Mouse (Mus musculus) cerebellum, adult 9-11 months (tissue): ENCODE data around the gene B3gnt8.

Experiments
- DNase-seq: peaks from one replicate; pipeline ENCODE4 v3.0.0; 2022

B3gnt8 gene

DNA sequence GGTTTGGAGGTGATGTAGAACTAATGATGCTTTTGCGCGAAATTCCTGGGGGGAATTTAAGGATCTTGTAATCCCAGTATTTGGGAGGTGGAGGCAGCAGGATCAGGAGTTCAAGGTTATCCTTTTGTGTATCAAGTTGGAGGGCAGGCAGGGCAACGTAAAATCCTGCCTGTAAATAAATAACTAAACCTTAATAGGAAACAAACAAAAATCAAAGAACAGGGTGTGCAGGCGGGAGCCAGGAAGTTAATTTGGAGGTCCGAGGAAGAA lies 6.8 kb upstream of the B3gnt8 start:
- no peak for DNase-seq

DNA sequence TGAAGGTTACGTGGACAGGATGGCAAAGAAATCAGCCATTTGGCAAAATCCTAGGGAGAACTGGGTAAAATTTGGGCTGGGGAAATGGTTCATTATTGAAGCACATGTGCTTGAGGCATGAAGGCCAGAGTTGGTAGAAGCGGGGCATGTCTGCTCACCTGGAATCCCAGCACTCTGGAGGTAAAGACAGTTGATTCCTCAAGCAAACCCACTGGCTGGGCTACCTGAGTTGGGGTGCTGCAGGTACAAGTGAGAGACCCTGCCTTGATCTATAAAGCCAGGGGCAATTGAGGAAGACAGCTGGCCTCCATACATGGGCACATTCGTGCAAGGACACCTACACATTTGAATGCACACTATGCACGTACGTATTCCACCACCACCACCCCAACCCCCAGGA lies 6.4 kb upstream of the B3gnt8 start:
- peak; percentile 32 for DNase-seq

DNA sequence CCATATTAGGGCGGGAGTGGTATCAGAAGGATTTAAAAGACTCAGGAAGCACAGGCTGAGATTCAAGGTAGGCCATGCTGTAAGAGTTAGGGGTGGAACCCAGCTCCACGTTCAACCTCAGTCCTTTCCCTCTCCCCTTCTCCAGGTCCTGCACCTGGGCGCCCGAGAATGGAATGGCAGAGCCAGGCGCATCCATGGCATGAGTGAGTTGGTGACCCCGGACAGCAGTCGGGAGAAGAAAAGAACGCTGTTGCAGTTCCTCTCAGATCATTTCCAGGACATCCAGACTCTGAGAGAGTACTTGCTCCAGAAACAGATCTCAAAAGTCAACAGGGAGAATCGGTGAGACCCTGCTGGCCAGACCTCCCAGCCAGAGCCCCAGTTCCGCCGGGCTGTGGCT lies 5.7 kb upstream of the B3gnt8 start:
- peak; percentile 19 for DNase-seq

DNA sequence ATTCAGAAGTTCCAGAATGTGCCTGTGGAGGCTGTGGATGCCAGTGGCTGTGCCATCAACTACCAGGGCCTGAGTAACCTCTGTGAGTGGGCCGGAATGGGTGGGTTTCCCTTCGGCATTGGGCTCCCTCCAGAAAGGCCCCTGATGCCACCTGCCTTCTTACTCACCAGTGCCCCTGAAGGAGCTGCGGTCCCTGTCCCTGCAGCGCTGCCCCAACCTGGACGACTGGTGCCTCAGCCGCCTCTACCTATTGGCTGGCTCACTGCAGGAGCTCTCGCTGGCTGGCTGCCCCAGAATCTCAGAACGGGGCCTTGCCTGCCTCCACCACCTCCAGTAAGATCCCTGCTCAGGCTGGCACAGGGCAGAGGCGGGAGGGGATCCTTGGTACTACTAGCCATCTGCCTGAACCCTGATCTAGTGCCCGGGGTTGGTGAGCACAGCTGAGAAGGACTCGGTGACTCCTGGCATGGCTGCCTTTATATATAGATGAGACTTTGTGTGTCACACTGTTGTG lies 2.5 kb upstream of the B3gnt8 start:
- peak; percentile 65 for DNase-seq

DNA sequence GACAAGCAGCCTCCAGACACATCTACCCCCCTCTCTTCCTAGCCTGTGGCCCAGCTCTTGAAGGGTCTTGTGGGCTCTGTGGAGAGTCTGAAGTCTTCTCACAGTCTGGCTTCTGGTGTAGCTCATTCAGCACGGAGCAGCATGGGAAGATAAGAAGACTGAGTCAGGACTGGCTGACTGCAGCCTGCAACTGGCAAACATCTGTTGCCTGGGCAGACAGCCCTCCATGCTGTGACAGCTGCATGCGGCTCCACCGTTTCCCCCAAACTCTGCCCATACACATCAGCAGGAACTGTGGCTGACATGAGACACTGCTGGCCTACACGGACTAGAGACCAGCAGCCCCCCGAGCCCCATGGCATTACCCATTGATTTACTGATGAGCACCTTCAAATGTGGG lies 1.6 kb upstream of the B3gnt8 start:
- peak; percentile 12 for DNase-seq

DNA sequence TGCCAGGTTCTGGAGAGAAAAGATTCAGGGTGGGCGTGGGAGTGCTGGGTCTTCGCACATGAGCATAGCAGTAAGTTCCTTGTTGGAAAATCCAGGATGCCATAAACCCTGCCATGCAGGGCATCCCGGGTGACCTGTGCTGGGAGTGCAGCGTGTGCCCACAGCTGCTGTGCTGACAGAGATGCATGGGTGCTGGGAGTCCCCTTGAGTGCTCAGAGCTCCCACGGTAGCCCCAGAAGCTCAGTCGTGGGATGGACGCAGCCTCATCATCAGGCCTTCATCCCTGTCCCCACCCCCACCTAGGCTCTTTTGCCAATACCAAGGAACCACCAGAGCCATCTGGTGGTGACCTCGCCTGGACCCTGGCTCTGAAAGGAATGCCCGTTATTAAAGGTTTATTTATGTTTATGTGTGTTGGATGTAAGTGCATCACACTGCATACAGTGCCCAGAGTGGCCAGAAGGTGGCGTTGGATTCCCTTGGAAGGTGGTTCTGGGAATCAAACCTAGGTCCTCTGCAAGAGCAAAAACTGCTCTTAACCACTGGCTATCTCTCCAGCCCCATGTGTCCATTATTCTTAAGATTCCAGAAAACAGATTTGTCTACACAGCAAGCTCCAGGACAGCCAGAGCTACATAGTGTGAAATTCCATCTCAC lies 732 bp upstream of the B3gnt8 start:
- DNase-seq: peak; percentile 48

DNA sequence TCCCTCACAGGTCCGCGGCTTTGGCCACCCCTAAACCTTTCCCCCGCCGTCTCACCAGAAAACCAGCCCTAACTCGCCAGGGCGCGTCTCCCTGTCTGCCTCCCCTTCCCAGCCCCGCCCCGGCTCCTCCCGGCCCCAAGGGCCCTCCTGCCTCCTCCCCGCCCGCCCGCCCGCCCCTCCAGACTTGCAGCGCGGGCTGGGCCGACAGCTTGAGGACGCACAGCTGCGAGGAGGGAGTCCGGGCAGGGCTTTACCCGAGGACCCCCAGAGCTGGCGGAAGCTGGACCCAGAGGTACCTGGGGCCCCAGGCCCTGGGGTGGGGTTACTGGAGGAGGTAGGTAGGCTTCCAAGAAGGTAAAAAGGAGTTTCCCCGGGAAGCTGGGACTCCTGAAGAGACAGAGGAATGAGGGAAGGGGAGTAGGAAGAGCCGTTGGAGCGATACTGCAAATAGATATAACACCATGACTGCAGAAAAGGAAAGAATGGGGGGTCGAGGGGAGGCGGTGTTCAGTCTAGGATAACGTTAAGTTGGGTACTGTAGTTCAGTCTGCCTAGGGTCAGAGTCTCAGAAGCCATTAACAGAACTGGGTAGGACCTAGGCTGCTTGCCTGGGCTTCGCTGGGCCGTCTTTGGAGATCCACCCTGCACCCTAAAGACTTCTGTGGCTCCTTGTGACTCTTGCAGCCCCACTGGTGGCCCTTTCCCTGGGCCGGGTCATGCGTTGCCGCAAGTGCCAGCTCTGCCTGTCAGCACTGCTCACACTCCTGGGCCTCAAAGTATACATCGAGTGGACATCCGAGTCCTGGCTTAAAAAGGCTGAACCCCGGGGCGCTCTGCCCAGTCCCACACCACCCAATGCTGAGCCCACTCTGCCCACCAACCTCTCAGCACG lies 1.2 kb downstream of the B3gnt8 start:
- peak; percentile 37 for DNase-seq

DNA sequence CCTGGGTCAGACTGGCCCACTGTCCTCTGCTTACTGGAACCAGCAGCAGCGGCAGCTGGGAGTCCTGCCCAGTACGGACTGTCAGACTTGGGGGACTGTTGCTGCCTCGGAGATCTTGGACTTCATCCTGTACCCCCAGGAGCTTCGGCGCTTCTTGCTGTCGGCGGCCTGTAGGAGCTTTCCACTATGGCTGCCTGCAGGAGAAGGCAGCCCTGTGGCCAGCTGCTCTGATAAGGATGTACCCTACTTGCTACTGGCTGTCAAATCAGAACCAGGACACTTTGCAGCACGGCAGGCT lies 1.8 kb downstream of the B3gnt8 start:
- DNase-seq: peak; percentile 41

DNA sequence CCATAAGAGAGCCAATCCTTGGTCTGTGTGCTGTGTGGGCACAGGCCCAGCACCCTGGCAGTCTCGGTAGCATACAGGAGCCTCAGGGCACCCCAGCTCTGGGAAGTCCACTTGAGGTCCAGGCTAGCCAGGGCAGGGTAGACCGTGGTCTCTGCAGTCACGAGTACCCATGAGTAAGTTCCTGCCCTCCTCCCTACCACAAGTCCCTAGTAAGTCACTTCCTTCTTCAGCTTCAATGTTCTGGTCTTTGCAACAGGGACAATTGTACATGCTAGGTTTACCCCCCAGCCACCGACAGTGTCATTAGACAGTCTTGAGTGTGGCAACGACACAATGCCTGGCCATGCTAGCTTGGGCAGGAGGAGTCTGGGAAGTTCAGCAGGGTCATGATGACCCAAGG lies 6.2 kb downstream of the B3gnt8 start:
- DNase-seq: no peak

DNA sequence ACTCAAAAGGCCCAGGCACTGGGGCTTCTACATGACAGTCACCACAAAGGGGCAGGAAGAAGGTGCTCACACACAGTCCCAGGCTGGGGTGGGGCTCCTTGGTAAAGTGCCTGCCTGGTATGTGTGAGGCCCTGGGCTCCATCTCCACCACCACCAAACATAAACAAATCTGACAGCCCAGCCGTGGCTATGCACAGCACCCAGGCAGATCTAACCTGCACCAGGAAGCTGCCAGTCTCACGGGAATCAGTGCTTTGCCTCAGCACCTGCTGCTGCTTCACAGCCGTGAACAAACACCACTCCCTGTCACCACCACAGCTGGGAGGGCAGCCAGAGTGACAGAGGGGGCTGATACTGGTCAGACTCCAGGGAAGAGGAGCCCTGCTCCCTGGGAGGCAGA lies 9.9 kb downstream of the B3gnt8 start:
- no peak for DNase-seq

DNA sequence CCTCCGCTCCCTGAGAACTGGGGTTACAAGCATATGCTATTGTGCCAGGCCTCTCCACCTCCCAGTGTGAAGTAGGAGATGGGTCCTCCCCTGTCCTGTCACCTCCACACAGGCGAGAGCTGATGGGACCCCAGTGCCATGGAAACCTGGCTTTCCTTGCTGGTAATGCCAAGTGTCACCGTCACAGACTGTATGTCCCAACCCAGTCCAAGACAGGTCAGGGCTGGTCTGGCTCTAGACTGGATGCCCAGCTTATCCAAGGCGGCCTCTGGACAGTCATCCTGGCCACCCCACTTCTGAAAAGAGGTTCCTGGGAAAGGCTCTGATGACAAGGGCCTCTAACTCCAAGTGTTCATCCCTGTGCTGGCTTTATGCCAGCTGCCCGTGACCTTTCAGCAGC lies 10.6 kb downstream of the B3gnt8 start:
- DNase-seq: no peak

DNA sequence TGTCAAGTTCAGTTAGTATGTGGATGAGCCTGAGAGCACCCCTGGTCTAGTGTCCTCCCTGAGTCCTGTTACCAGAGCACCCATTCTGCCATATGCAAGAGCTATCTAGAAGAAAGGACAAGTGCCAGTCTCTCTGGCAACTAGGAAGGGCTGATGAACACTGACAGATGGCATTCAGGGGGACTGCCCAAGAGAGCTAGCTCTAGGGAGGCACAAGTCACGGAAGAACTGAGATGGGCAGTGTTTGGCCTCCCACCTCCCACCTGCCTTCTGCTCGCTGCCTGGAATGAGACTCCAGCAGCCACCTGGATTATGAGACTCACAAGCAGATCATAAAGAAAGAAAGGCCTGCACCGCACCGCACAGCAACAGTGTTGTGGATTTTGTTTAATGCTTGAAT lies 13.3 kb downstream of the B3gnt8 start:
- DNase-seq: peak; percentile 78

DNA sequence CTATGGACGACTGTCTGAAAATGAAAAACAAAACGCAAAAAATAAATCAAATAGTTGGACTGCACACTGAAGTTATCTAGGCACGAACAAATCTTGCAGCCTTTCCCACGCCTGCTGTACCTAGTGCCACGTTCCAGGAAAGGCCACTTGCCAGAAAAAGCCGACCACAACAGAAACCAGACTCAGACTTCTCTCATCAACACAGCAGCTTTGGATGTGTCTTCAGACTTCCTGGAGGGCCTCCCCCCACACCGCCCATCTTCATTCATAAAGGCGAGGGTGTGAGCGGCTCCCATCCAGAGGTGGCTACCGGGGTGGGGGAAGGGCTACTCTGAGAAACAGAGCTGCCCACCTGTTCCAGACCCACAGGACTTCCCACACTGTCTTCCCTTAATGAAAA lies 17.7 kb downstream of the B3gnt8 start:
- no peak for DNase-seq

DNA sequence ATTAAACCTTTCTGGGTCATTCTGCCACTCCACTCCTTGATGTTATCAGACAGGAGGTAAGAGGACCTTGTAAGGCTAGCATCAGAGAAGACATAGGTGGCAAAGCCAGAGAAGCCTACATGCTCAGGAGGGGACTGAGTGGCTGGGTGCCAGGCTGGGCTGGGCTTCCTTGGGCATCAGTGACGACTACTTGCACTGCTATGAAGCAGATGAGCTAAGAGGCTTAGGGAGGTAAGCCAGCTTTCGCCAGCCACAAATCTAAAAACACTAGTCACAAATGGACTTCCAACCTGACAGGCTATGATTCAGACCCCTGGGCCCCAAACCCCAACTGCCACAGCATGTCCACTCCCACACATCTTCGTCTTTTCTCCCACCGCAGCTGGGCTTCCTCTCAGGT lies 18.2 kb downstream of the B3gnt8 start:
- DNase-seq: no peak

DNA sequence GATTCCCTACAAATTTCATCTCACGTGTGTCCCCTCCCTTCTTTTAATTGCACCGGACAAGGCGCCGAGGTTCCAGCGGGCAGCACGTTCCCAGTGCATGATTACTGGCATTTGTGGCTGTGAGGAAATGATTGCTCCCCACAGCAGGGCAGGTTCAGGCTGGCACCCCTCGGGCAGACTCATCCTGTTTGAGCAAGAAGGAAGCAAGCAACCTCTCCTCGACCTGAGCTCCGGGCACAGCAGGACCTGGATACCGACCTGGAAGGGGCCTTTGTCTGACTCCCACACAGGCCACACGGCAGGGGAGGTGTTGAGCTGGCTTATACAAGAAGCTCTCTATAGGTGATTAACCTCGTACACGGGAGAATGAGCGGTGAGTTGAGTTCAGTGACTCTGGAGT lies 18.6 kb downstream of the B3gnt8 start:
- DNase-seq: no peak

DNA sequence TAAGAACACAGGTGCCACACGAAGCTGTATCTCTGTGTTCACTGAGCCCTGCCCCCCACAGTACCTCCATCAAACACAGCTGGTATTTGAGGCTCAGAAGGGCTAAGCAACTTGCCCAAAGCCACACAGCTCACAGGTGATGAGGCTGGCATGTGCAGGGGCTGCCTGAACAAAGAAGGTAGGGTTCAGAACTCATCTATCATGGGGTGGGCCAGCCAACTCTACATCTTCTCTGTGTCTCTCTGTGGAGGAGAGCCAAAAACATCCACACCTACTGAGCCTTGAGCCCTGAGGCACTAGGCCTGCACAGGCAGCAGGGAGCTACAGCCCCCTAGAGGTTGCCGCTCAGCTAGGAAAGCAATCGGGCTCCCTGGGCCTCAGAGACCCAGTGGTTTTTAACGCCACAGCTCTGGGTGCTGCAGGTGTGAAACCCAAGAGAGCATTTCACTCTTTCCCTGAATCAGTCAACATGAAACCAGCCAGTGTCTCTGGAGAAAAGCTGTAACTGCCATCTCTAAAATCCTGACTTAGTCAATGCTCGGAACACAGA lies 21.2 kb downstream of the B3gnt8 start:
- DNase-seq: no peak

DNA sequence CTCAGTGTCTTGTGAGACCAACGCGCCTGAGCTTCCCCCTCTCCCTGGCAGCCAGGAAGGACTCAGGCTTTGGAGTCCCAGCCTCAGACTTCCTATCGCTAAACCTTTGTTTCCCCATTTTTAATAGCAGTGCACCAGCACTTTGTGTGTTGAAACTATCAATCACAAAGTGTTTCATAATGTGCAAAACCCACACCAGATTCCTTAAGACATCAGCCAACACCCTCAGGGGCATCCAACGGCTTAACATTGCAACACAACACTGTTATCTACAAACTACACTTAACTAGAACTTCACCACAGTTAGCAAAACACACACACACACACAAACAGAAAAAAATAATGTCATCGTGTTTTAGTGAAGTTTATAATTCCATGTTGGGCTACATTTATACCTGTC lies 23.4 kb downstream of the B3gnt8 start:
- no peak for DNase-seq

DNA sequence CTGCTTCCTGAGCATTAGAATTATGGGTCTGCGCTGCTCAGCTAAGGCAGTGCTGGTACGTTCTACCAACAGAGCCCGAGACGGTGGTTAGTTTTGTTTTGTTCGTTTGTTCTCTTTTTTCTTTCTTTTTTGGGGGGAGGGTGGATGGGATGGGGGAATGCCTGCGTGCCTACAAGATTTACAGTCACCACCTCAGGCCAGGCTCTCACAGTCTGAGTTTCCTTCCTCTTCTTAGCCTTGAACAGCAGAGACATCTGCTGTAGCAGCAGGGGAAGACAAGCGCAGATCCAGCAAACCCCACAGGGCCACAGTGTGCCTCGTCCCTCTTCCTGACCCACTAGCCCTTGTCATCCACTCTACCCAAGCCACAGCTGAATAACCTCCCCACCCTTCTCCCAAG lies 24.8 kb downstream of the B3gnt8 start:
- DNase-seq: no peak

DNA sequence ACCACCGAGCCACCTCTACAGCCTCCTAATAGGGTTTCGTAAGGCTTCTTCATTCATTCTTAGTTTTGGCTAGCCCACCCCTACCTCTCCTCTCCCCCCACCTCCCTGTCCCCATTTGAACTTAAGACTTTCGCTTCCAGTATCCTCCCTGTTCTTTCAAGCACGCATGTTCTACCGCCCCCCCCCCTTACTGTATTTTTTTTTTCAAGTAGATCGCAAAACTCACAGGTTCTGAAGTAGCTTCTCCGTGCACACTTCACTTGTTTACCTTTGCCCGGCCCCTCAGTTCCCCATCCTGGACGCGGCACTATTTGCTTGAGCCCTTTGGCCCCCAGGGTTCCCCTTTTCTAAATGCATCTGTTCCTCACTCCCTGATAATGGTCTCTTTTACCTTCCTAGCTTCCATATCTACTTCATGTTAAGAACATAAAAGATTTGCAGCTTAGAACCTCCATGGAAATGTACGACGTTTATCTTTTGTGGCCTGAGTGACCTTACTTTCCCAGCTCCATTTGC lies 25.8 kb downstream of the B3gnt8 start:
- DNase-seq: no peak

DNA sequence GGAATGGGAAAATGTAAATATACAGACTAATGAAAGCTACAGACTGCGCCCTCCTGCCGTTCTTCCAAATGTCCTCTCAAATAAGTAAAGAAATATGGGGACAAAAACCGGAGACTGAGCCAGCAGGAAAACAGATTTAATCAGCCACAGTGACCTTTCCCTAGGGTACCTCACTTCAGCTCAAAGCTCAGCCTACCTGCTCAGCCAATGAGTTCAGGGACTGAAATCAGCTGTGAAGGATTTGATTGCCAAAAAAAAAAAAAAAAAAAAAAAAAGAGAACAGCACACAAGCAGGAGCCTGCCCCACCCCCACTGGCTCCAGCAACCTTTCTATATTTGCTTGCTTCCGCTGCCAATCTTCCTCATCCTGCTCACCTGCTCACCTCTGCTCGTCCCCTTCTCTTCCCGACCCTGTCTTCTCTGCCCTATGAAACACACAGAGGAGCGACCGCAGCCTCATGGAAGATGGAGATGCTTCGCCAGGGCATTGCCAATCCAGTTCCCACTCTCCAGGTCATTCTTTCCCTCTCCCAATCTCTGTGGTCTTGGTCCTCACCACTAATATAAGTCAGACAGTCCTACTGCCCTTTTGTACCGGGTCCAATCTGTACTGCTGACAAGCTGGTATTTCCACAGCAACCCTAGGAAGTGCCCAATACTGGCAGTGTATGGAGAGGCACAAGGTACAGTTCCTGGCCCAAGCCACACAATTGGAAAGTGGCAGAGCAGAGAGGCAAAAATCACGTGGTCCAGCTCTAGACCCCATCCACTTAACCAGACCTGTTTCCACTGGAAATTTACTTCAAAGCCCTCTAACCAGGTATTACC lies 29.4 kb downstream of the B3gnt8 start:
- peak; percentile 73 for DNase-seq

DNA sequence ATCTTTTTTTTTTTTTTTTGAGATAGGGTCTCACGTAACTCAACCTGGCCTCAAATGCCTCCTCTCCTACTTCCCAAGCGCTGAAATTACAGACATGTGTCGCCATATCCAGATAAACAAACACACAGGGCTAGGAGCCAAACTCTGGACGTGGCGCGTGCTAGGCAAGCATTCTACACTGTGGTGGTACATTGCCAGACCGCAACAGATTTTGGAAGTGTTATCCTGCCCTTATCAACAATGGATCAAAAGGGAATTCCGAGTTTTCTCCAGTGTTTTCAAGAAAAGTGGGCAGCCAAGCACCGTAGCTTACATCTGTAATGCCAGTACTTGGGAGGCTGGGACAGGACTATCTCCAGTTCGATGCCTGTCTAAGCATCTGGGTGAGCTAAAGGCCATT lies 31.3 kb downstream of the B3gnt8 start:
- peak; percentile 56 for DNase-seq

DNA sequence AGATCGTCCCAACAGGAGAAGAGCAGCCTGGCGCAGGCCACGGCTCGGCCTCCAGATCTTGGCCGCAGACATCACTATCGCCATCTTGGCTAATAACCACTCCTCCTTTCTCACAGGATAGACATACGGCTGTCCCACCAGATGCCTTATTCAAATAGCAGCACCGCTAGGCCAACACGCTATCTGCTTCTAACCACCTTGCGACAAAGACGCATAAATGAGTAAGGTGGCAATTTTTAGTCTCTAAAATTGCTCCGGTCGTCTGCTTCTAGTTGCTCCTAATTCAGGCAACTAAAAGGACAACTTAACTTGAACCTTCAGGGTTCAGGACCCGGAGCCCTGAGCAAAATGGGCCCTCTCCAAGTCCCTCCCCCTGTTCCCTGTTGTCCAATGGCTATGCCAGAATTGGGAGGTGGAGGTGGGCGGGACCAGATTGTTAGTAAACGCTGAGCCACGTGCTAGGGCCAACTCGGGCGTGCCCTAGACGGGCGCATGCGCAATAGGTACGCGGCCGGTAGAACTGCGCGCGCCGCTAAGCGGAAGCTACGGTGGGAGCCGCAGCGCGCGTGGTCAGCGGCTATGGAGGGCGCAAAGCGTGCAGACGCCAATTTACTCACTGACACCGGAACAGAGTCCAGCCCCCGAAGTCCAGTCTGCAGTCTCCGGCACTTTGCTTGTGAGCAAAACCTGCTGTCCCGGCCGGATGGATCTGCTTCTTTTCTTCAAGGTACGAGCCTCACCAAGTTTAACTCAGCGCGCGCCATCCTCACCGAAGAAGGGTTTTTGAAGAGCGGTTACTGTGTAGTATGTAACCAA lies 32.4 kb downstream of the B3gnt8 start, which contains the start of the genes Bckdha and Exosc5:
Gene Bckdha (minus strand): TSS at position 325 of the 816 bp plus-strand sequence.
Gene Exosc5 (plus strand): TSS at position 508 of the 816 bp plus-strand sequence.
- DNase-seq: peak; percentile 100
